Mouse (Mus musculus) B cell, adult 67 days (primary cell): ENCODE measurements around the gene Olfr1378. TPM values are rescaled to one million over a fixed set of nuclear protein-coding genes. Genes with fewer than 3 reads are reported as not detected.

ENCODE experiments used
- total RNA-seq, 2 experiments: library from RNA; stranded (reverse); gene quantifications; 4 replicates each; pipeline ENCODE4 v1.2.4; 2023

The Olfr1378 gene
- not detected for total RNA-seq

GRCm38 (mm10) chr11:50966230-50966629, at the start of gene Olfr1378:
TSS of gene Olfr1378 (plus strand) at chr11:50966530.

GRCm38 (mm10) chr11:50931451-50931866, 34.9 kb upstream of the Olfr1378 start, which contains the start of gene Zfp354b:
TSS of gene Zfp354b (minus strand) at chr11:50931633.

GRCm38 (mm10) chr11:50943506-50943905, 22.8 kb upstream of the Olfr1378 start, which contains the start of gene 4933414I15Rik:
TSS of gene 4933414I15Rik (minus strand) at chr11:50943765.

GRCm38 (mm10) chr11:50953665-50954064, 12.7 kb upstream of the Olfr1378 start, which contains the start of gene Prop1:
TSS of gene Prop1 (minus strand) at chr11:50953765.

GRCm38 (mm10) chr11:50981667-50982066, 15.3 kb downstream of the Olfr1378 start, which contains the start of gene Olfr1377:
TSS of gene Olfr1377 (plus strand) at chr11:50981967.

GRCm38 (mm10) chr11:51003296-51003695, 37.0 kb downstream of the Olfr1378 start, which contains the start of gene Olfr51:
TSS of gene Olfr51 (plus strand) at chr11:51003596.

GRCm38 (mm10) chr11:51013936-51014335, 47.6 kb downstream of the Olfr1378 start, which contains the start of gene Olfr54:
TSS of gene Olfr54 (plus strand) at chr11:51014236.

Other genes starting within 250 kb of the Olfr1378 start
- 10 to 100 TPM in 1 of 2 experiments, 1 to 10 TPM in 1; 8.3 to 10.1 TPM for gene Zfp354c, start 138.8 kb upstream of the Olfr1378 start, total RNA-seq
- under 1 TPM in 1 of 2 experiments, not detected in 1; 0.58 TPM for gene Zfp879, start 125.0 kb upstream of the Olfr1378 start, total RNA-seq
- 10 to 100 TPM; 41.7 to 44.7 TPM for gene Grm6, start 115.8 kb upstream of the Olfr1378 start, total RNA-seq
- gene Zfp454, start 78.9 kb upstream of the Olfr1378 start, total RNA-seq, result under 1 TPM; 0.26 to 0.56 TPM
- 1 to 10 TPM; 2.5 to 4.0 TPM for gene Zfp2, start 50.4 kb upstream of the Olfr1378 start, total RNA-seq
- gene Zfp354b, start 34.9 kb upstream of the Olfr1378 start, total RNA-seq, result 1 to 10 TPM in 1 of 2 experiments, under 1 TPM in 1; 0.75 to 1.8 TPM
- gene 4933414I15Rik, start 22.8 kb upstream of the Olfr1378 start, total RNA-seq, result not detected
- gene Prop1, start 12.8 kb upstream of the Olfr1378 start, total RNA-seq, result not detected
- gene Olfr1377, start 15.4 kb downstream of the Olfr1378 start, total RNA-seq, result not detected
- gene Olfr51, start 37.1 kb downstream of the Olfr1378 start, total RNA-seq, result not detected
- not detected for gene Olfr54, start 47.7 kb downstream of the Olfr1378 start, total RNA-seq
- not detected for gene Olfr1375, start 81.6 kb downstream of the Olfr1378 start, total RNA-seq
- not detected for gene Zfp354a, start 92.7 kb downstream of the Olfr1378 start, total RNA-seq